In the genomic region with DNA sequence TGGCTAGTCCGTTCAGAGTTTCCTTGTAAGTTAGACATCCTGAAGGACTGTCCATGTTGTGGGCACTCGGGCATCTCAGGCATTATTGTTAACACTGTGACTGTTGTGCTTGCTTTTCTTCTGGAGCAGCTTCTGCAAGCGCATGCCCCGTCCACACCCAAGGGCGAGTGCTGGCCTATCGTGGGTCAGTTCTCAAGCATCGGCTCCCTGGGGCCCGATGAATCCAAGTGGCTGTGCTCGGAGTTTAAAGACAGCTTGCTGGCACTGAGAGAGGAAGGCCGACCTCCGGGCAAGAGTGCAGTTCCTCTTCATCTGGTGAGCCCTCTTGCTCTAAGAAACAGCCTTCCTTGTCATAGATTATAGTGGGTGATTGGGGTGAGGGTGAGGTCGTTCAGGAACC, we compare ENCODE assay signal across 17 mouse cellular contexts.
"Had no signal": no experiment of that assay in that cellular context is flagged by ENCODE, and none has a peak within 500 bp of the region (broad histone marks: within the 10 kb centered on the region; RNA-seq: fewer than 3 reads in every experiment).

No protein-coding gene starts in this region.

- H3K9me3 ChIP-seq: hindbrain, embryonic 13.5 days; limb, embryonic 15.5 days; liver, embryonic 12.5 days; lung, embryonic 15.5 days; midbrain, embryonic 10.5 days; neural tube, embryonic 15.5 days; stomach, embryonic 15.5 days had no signal

- H3K4me3 ChIP-seq: hindbrain, embryonic 13.5 days; limb, embryonic 15.5 days; liver, embryonic 12.5 days; lung, embryonic 15.5 days; midbrain, embryonic 10.5 days; myocyte; neural tube, embryonic 15.5 days; stomach, embryonic 15.5 days had no signal

- ATAC-seq: hindbrain, postnatal 0 days; liver, embryonic 12.5 days had no signal

- H3K27ac ChIP-seq: hindbrain, embryonic 13.5 days; hindbrain, postnatal 0 days; limb, embryonic 15.5 days; liver, embryonic 12.5 days; lung, embryonic 15.5 days; midbrain, embryonic 10.5 days; neural tube, embryonic 15.5 days; stomach, embryonic 15.5 days had no signal

- H3K4me1 ChIP-seq: hindbrain, embryonic 13.5 days; limb, embryonic 15.5 days; liver, embryonic 12.5 days; lung, embryonic 15.5 days; midbrain, embryonic 10.5 days; neural tube, embryonic 15.5 days; stomach, embryonic 15.5 days had no signal

- DNase-seq: layer of hippocampus, adult 9-11 months; layer of hippocampus, postnatal 36 days; left cerebral cortex, postnatal 4 days; lung, postnatal 4 days; midbrain, embryonic 14.5 days; spleen, adult 18-20 months; thymus, adult 2 months; thymus, postnatal 25 days had no signal

- H3K9ac ChIP-seq: hindbrain, embryonic 13.5 days; limb, embryonic 15.5 days; liver, embryonic 12.5 days; lung, embryonic 15.5 days; neural tube, embryonic 15.5 days; stomach, embryonic 15.5 days had no signal

- H3K27me3 ChIP-seq: hindbrain, embryonic 13.5 days; limb, embryonic 15.5 days; liver, embryonic 12.5 days; lung, embryonic 15.5 days; neural tube, embryonic 15.5 days; stomach, embryonic 15.5 days had no signal

- H3K4me2 ChIP-seq: hindbrain, embryonic 13.5 days; limb, embryonic 15.5 days; liver, embryonic 12.5 days; lung, embryonic 15.5 days; neural tube, embryonic 15.5 days; stomach, embryonic 15.5 days had no signal
